Mouse (Mus musculus) natural killer cell, adult 2 months (primary cell): ENCODE results near the gene Dcaf12l1.
"Not testable (repeated sequence)": the region's sequence is repeated elsewhere in the genome, so short reads cannot be mapped to it uniquely, and the experiment has no call there.

Experiments
- DNase-seq, 2 experiments: peaks; one replicate each; pipeline ENCODE4 v3.0.0; 2022; ENCODE audit warnings: low spot score in 2 of 2

The Dcaf12l1 gene

DNA sequence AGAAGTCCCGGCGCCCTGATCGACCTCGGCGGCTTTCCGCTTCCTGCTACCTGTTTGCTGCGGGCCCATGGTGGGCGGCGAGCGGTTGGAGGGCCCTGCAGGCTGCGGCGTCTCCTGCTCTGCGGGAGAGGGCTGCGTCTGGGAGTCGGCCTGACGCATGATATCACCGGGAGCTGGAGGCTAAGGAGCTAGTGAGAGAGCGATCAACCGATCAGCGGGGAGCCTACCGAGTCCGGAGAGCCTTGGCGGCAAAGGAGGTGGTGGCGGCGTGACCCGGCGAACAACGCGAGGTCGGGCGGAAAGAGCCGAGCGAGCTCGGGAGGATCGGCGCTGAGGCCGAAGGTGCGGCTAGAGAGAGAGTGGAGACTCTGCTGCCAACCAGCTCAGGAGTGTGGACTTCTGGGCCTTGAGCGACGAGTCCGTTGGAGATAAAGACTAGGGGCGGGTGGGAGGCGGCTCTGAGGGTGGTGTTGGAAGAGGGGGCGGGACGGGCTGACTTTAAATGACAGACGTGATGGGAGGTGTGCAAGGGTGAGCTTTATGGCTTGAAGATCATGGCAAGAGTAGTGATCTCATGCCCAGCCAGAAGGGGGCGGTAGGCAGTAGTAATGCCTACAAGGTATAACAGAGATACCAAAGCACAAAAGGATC, at the start of gene Dcaf12l1:
TSS of gene Dcaf12l1 (minus strand) at position 437 of the 651 bp plus-strand sequence.
- peak in 1 of 2 experiments; percentile 18 for DNase-seq

DNA sequence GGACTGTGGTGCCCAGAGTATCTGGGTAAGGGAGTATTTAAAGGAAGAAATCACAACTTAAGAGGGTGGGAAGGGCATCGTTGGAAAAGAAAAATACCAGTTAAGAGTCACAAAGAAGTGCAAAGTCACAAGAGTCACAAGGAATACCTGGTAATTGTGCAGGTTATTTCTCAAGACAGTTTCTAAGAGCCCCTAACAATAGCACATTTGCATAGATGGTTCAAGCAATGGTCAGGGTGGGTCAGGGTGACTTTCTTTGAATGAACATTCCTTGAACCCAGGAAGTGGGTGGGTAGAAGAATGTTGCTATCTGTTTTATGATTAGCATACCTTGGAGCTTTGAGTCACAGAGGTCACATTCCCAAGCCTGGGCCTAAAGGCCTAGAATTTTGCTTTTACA, 19.4 kb upstream of the Dcaf12l1 start:
- DNase-seq = not testable (repeated sequence)

DNA sequence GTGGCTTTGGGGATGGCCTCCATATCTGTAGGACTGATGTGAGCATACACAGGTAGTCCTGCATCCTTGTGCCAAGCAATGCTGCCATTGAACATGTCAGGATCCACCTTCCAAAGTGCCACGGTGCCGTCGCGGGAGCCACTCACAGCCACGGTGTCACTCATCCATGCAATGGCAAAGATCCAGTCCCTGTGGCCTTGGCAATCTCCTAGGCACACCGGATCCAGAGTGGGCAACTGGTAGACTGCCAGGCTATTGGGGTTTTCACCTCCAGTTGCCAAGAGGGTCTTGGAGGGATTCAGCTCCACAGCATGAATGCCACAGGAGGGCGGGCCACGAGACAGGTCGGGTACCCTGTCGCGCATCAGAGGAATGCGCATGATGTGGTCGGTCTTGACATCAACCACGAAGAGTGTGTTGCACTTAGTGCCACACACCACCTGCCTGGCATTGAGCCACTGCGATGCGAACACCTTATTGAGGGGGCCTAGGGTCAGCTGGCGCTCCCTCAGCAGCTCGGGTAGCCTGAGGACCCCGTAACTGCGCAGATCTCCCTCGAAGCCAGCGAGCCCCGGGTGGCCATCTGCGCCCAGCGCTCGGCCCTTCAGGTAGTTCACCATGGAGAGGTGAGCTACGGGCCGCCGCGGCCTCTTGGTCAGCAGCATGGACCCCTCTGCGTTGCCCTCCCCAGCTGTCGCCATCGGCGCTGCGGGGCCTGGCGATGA, 799 bp downstream of the Dcaf12l1 start:
- no peak for DNase-seq
